In genomic region chr19:8859018-8859417, GRCm38 (mm10) we compare ENCODE assay signal across 11 mouse cellular contexts. TPM values are rescaled to one million over a fixed set of nuclear protein-coding genes. Genes with fewer than 3 reads are reported as not detected.
DNase-seq lines count a peak whose midpoint lies in the region; TF ChIP-seq lines count a peak whose summit lies in the region.
"Had no signal": no experiment of that assay in that cellular context is flagged by ENCODE, and none has a peak within 500 bp of the region (broad histone marks: within the 10 kb centered on the region; RNA-seq: fewer than 3 reads in every experiment).

No protein-coding gene starts in this region.

- peak; percentile 35; the same call in 1 of the 2 replicates for TF ChIP-seq CTCF in kidney, adult 2 months (conservative IDR thresholded peaks at IDR 0.05; ENCODE audit: insufficient read depth, insufficient read length, low read depth, low read length)

- H3K4me1 ChIP-seq in kidney, adult 2 months (ENCODE audit: control insufficient read depth, insufficient read depth, low read length): no peaks in the 10 kb centered on the region
- H3K4me1 ChIP-seq: lung, embryonic 15.5 days; stomach, embryonic 15.5 days had no signal

- no peaks in the 10 kb centered on the region for H3K36me3 ChIP-seq in kidney, adult 2 months (ENCODE audit: control insufficient read depth, insufficient read depth, low read length)
- H3K36me3 ChIP-seq: lung, embryonic 15.5 days; stomach, embryonic 15.5 days had no signal

- intact Hi-C loops in left cerebral cortex, postnatal 36 days (cut with DNase I): loop anchor here (5.0 kb wide), 1 partner anchor 253 kb away; no protein-coding TSS in a partner anchor

- no peaks in the 10 kb centered on the region for H3K27me3 ChIP-seq in kidney, adult 2 months (replicated peaks; ENCODE audit: control insufficient read depth, insufficient read depth, low read length)
- H3K27me3 ChIP-seq: lung, embryonic 15.5 days; stomach, embryonic 15.5 days had no signal

- no peak overlapping the region for H3K4me3 ChIP-seq in kidney, adult 2 months (ENCODE audit: insufficient read depth, low read depth, low read length)
- H3K4me3 ChIP-seq: lung, embryonic 15.5 days; stomach, embryonic 15.5 days had no signal

- peak; percentile 47 for DNase-seq in kidney, adult 2 months
- DNase-seq in kidney, adult 8-10 months: no peak
- DNase-seq in CD8-positive naive resting alpha-beta T cell, adult 2 months (ENCODE audit: low read depth in 2 of 2, low spot score in 2 of 2): peak; percentile 43 to 47
- peak; percentile 35 for DNase-seq in brain, adult 2 months (ENCODE audit: low read depth, low spot score)
- DNase-seq in spleen, adult 12 weeks (ENCODE audit: low spot score): peak; percentile 23
- no peak for DNase-seq in adrenal gland, postnatal 10 days
- no peak for DNase-seq in left cerebral cortex, postnatal 36 days (ENCODE audit: low spot score in 2 of 2)
- DNase-seq in layer of hippocampus, postnatal 25 days (ENCODE audit: extremely low spot score in 1 of 2, low spot score in 1 of 2): no peak

- WGBS in kidney, adult 2 months: 27% methylated on average over 1 of the region's 1 CpGs

- H3K27ac ChIP-seq in kidney, adult 2 months (ENCODE audit: insufficient read depth, low read depth, low read length): no peak overlapping the region
- H3K27ac ChIP-seq: lung, embryonic 15.5 days; stomach, embryonic 15.5 days had no signal

- TF ChIP-seq POLR2A in kidney, adult 2 months (IDR thresholded peaks at IDR 0.05; ENCODE audit: low read depth, low read length): no peak

RNA-seq across cellular contexts. Expression of gene Lrrn4cl, which starts 8.4 kb away (rescaled TPM):
- 0.87 and 1.5 TPM in 2 replicates for polyA plus RNA-seq in kidney, adult 2 months (2012; rRNA removed)
- total RNA-seq in adrenal gland, postnatal 10 days (2021): 1 to 10 TPM; 5.5 to 6.1 TPM
- total RNA-seq in left cerebral cortex, postnatal 36 days (2021): 1 to 10 TPM; 1.3 to 1.6 TPM
- total RNA-seq in layer of hippocampus, postnatal 25 days (2021): under 1 TPM; 0.28 to 0.47 TPM
- total RNA-seq: granulocyte monocyte progenitor cell, adult 5-6 weeks had no signal

RNA-seq across cellular contexts. Expression of gene Ubxn1, which starts 12.3 kb away (rescaled TPM):
- polyA plus RNA-seq in kidney, adult 2 months (2012; rRNA removed): 121 and 133 TPM in 2 replicates
- 100 to 1,000 TPM; 193 to 217 TPM for total RNA-seq in adrenal gland, postnatal 10 days (2021)
- 100 to 1,000 TPM in 1 of 2 experiments, 10 to 100 TPM in 1; 92.2 to 101 TPM for total RNA-seq in left cerebral cortex, postnatal 36 days (2021)
- total RNA-seq in layer of hippocampus, postnatal 25 days (2021): 10 to 100 TPM; 92.2 to 98.9 TPM

RNA-seq across cellular contexts. Expression of gene Gng3, which starts 20.0 kb away (rescaled TPM):
- 0.29 and 0.83 TPM in 2 replicates for polyA plus RNA-seq in kidney, adult 2 months (2012; rRNA removed)
- total RNA-seq in adrenal gland, postnatal 10 days (2021): 1 to 10 TPM; 5.8 to 9.8 TPM
- total RNA-seq in left cerebral cortex, postnatal 36 days (2021): 100 to 1,000 TPM; 190 to 230 TPM
- total RNA-seq in layer of hippocampus, postnatal 25 days (2021): 100 to 1,000 TPM; 188 to 192 TPM

RNA-seq across cellular contexts. Expression of gene Uqcc3, which starts 21.7 kb away (rescaled TPM):
- polyA plus RNA-seq in kidney, adult 2 months (2012; rRNA removed): 49.4 and 74.7 TPM in 2 replicates
- total RNA-seq in adrenal gland, postnatal 10 days (2021): 10 to 100 TPM; 69.1 to 79.0 TPM
- total RNA-seq in left cerebral cortex, postnatal 36 days (2021): 10 to 100 TPM; 32.1 to 39.8 TPM
- 10 to 100 TPM; 31.2 to 36.4 TPM for total RNA-seq in layer of hippocampus, postnatal 25 days (2021)

RNA-seq across cellular contexts. Expression of gene Bscl2, which starts 21.8 kb away (rescaled TPM):
- polyA plus RNA-seq in kidney, adult 2 months (2012; rRNA removed): 204 and 214 TPM in 2 replicates
- total RNA-seq in adrenal gland, postnatal 10 days (2021): 100 to 1,000 TPM; 157 to 160 TPM
- total RNA-seq in left cerebral cortex, postnatal 36 days (2021): 100 to 1,000 TPM; 118 TPM
- total RNA-seq in layer of hippocampus, postnatal 25 days (2021): 100 to 1,000 TPM; 103 to 111 TPM

Comparison
In these comparisons a context has a peak if more than half of its experiments do, and no peak if none do; other contexts are left out.
1. DNase-seq: peak in kidney, adult 2 months (single experiment), CD8-positive naive resting alpha-beta T cell, adult 2 months (2 of 2), brain, adult 2 months (single experiment) and spleen, adult 12 weeks (single experiment); none in kidney, adult 8-10 months (0 of 2), adrenal gland, postnatal 10 days (single experiment), left cerebral cortex, postnatal 36 days (0 of 2) and layer of hippocampus, postnatal 25 days (0 of 2).
2. RNA of gene Gng3, which starts 20.0 kb away (total RNA-seq): 190 to 230 TPM in left cerebral cortex, postnatal 36 days and 188 to 192 TPM in layer of hippocampus, postnatal 25 days; 5.8 to 9.8 TPM in adrenal gland, postnatal 10 days; every median in the first group is over 10 times any median in the second.